Mouse (Mus musculus): ENCODE results near the gene Nhs. TPM values are rescaled to one million over a fixed set of nuclear protein-coding genes. Genes with fewer than 3 reads are reported as not detected.

Gene Nhs
- polyA plus RNA-seq (2015; fragmentation: Illumina TruSeq; extraction: RNeasy Lipid Tissue Mini Kit (QIAGEN cat#74804); ENCODE audit: low read depth, low replicate concordance) = 2.5 TPM

DNA sequence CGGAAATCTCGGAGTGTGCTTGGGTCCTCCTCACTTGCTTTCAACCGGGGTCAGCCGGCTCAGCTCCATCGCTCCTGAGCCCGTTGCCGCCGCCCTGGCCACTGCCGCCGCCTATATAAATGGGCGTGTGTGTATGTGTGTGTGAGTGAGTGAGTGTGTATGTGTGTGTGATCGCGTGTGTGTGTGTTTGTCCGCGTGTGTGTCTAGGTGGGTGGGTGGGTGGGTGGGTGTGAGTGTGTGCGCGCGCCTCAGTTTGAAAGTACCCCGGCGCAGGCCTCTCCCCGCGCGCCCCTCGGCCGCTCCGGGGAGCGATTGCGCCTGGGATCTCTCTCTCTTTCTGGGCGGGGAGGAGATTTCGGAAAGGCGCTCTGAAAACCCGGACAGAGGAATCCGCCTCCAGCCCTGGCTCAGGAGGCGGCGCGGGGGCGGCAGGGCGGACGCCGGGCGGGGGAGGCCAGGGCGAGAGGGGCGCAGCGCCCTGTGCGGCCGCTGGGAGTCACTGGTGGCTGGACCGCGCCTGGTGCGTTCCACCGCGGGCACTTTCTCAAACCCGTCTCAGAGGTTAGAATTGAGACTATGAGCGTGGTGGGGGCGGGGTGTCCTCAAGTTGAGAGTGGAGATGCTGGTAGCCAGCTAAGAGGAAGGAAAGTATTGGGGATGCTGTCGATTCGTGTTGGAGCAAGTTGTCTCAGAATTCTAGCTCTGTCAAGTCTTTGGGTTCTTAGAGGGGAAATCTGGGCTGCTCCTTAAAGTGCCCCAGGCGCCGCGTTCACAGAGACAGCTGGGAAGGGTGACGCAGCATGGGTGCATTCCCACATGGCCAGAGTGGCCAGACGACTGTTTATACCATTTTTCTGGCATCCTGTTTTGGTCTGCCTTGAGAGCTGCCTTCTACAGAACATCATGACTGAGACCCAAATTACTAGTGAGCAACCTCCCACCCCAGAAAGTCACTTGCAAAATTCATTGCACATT lies at the start of gene Nhs:
Gene Nhs (minus strand): TSS at position 94 of the 975 bp plus-strand sequence.

Measured in brain, adult 10 weeks (tissue).